Mouse (Mus musculus): ENCODE data around the gene Cyb5b.

GRCm38 (mm10) chr8:107194786-107195451 is 44.5 kb downstream of the Cyb5b start:
- TF ChIP-seq CTCF (IDR thresholded peaks at IDR 0.05; ENCODE audit: borderline replicate concordance, extremely low read depth, insufficient read depth, insufficient read length) (0 out of 2 replicates have a peak, but pooled peaks have one; percentile 3), POLR2A (IDR thresholded peaks at IDR 0.05; ENCODE audit: borderline replicate concordance, extremely low read depth, insufficient read depth, insufficient read length, poor library complexity, severe bottlenecking) (no peak)

Data from brain, embryonic 14.5 days (tissue).